Mouse (Mus musculus) bone marrow macrophage, adult 2 months (primary cell): ENCODE data around the gene 4930579F01Rik.

Experiments used
- CTCF ChIP-seq: IDR thresholded peaks from 2 replicates; pipeline ENCODE4 v1.5.1; 2012; ENCODE audit warnings: low read depth, mild to moderate bottlenecking, low read length, moderate library complexity
- POLR2A ChIP-seq: IDR thresholded peaks from 2 replicates; pipeline ENCODE4 v1.6.1; 2012; ENCODE audit warnings: mild to moderate bottlenecking, low read depth, low read length, borderline replicate concordance

GRCm38 (mm10) chr3:138241371-138241770 lies 47.7 kb upstream of the 4930579F01Rik start:
- no peak for TF ChIP-seq CTCF
- no peak for TF ChIP-seq POLR2A
